Mouse (Mus musculus) intestine, embryonic 15.5 days (tissue): Measurements from ENCODE around the gene Gabarapl2. TPM values are rescaled to one million over a fixed set of nuclear protein-coding genes. Genes with fewer than 3 reads are reported as not detected.
"Not testable (repeated sequence)": the region's sequence is repeated elsewhere in the genome, so short reads cannot be mapped to it uniquely, and the experiment has no call there.

ENCODE experiments used
- ATAC-seq: fragments of 200-750 bp; cut with Nextera tagmentation; 2 replicates; pipeline ENCODE4 v1.8.0; 2017; ENCODE audit warnings: moderate TSS enrichment, moderate library complexity
- H3K27ac ChIP-seq: fragments of 300-500 bp; sonication (generic); 2 replicates; pipeline ENCODE4 v1.5.1; 2015; ENCODE audit warnings: mild to moderate bottlenecking, inconsistent platforms
- H3K27me3 ChIP-seq: fragments of 300-500 bp; sonication (generic); replicated peaks from 2 replicates; pipeline ENCODE4 v1.6.1; 2015; ENCODE audit warnings: inconsistent platforms
- H3K36me3 ChIP-seq: fragments of 300-500 bp; sonication (generic); 2 replicates; pipeline ENCODE4 v1.6.1; 2015; ENCODE audit warnings: inconsistent platforms
- H3K4me1 ChIP-seq: fragments of 300-500 bp; sonication (generic); replicated peaks from 2 replicates; pipeline ENCODE4 v1.6.1; 2015; ENCODE audit warnings: inconsistent platforms
- H3K4me2 ChIP-seq: fragments of 300-500 bp; sonication (generic); replicated peaks from 2 replicates; pipeline ENCODE4 v1.6.1; 2015; ENCODE audit warnings: mild to moderate bottlenecking, inconsistent platforms
- H3K4me3 ChIP-seq: fragments of 300-500 bp; sonication (generic); replicated peaks from 2 replicates; pipeline ENCODE4 v1.5.1; 2015; ENCODE audit warnings: inconsistent platforms
- H3K9ac ChIP-seq: fragments of 300-500 bp; sonication (generic); 2 replicates; pipeline ENCODE4 v1.6.1; 2015; ENCODE audit warnings: inconsistent platforms
- H3K9me3 ChIP-seq: fragments of 300-500 bp; sonication (generic); 2 replicates; pipeline ENCODE4 v1.6.1; 2016; ENCODE audit warnings: inconsistent platforms
- WGBS: fragments of 180-500 bp; shearing (Covaris S2); methylation state at CpG from one replicate; pipeline ENCODE4 v1.1.7; 2015; 5-methylcytosine and 5-hydroxymethylcytosine counted together
- polyA plus RNA-seq: library from polyadenylated mRNA; unstranded; fragments of >200 nt; fragmentation: Nextera tagmentation; extraction: Ambion mirVana; gene quantifications from 2 replicates; pipeline ENCODE4 v1.2.1, GENCODE M21; 2015

Gene Gabarapl2
- polyA plus RNA-seq, 1 experiment from 2014 or later = 215 TPM

- Histone ChIP-seq H3K4me3 (no peak overlapping the region), H3K9ac (no peak overlapping the region), H3K27me3 (no peaks in the 10 kb centered on the region), H3K27ac (no peak overlapping the region), H3K4me2 (no peak overlapping the region), H3K9me3 (no peaks in the 10 kb centered on the region), H3K4me1 (no peaks in the 10 kb centered on the region), H3K36me3 (no peaks in the 10 kb centered on the region)
- ATAC-seq = no peak
- WGBS = 88% methylated on average over 2 of the region's 2 CpGs
Measured at GRCm38 (mm10) chr8:111919663-111920062, 20.8 kb upstream of the Gabarapl2 start.

- Histone ChIP-seq H3K36me3 (no peaks in the 10 kb centered on the region), H3K9me3 (no peaks in the 10 kb centered on the region), H3K27ac (no peak overlapping the region), H3K4me1 (no peaks in the 10 kb centered on the region), H3K27me3 (no peaks in the 10 kb centered on the region), H3K9ac (no peak overlapping the region), H3K4me2 (no peak overlapping the region), H3K4me3 (no peak overlapping the region)
- WGBS = 76% methylated on average over 4 of the region's 4 CpGs
- ATAC-seq = no peak
Measured at GRCm38 (mm10) chr8:111920971-111921370, 19.5 kb upstream of the Gabarapl2 start.

GRCm38 (mm10) chr8:111923383-111923804, 17.1 kb upstream of the Gabarapl2 start:
- no peak overlapping the region for H3K9ac ChIP-seq
- no peaks in the 10 kb centered on the region for H3K27me3 ChIP-seq
- no peaks in the 10 kb centered on the region for H3K9me3 ChIP-seq
- no peak overlapping the region for H3K27ac ChIP-seq
- H3K4me2 ChIP-seq = no peak overlapping the region
- H3K4me1 ChIP-seq = no peaks in the 10 kb centered on the region
- no peak overlapping the region for H3K4me3 ChIP-seq
- peak; percentile 46; the same call in 1 of the 2 replicates for ATAC-seq
- 32% methylated on average over 10 of the region's 10 CpGs for WGBS
- H3K36me3 ChIP-seq = no peaks in the 10 kb centered on the region

DNA sequence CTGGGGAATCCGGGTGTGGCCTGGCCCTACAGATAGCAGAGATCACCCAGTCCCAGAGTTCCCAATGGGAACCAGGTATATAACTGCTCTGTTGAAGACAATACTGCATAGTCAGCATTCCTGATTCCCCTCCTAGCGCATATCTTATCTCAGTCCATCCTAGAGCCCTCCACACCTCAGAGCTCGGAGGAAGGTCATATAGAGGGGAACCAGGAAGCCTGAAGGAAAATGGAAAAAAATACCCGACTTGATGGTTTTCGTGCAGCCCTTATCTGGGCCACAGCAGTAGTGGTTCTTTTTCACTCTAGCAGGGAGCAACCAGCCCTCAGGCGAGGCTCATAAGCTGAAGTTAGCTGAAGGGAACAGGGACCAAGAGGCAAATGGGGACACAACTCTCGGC, 15.5 kb upstream of the Gabarapl2 start:
- H3K27ac ChIP-seq = no peak overlapping the region
- H3K9ac ChIP-seq = no peak overlapping the region
- 61% methylated on average over 7 of the region's 7 CpGs for WGBS
- no peak overlapping the region for H3K4me2 ChIP-seq
- no peaks in the 10 kb centered on the region for H3K4me1 ChIP-seq
- peak; percentile 76 for ATAC-seq
- no peaks in the 10 kb centered on the region for H3K36me3 ChIP-seq
- no peak overlapping the region for H3K4me3 ChIP-seq
- H3K9me3 ChIP-seq = no peaks in the 10 kb centered on the region
- H3K27me3 ChIP-seq = no peaks in the 10 kb centered on the region

DNA sequence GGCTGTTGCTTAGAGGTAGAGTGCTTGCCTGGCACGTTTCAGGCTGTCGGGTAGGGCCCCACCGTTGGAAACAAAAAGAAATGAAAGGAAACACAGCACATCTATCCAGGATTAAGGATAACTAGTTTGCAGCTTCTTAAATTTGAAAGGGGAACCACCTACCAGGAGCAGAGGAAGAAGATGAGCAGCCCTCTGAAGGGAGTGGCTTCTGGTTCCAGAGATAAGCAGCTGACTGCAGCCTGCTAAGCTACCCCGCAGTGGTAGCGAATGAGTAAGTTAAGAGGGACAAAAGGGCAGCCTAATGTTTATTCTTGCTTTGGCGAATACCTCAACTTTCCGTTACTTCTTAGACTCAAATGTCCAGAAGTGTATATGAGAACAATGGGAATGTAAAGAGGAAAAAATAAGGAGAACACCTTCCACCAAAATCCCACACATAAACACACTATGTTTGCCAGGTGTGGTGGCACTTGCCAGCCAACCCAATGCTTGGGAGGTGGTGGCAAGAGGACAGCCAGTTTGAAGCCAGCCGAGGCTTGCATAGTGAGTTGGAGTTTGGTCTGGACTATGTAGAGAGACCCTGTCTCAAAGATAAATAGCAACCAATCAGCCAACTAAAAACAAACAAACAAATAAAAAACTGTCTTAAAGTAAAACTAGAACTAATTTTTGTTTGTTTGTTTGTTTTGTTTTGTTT, 10.7 kb upstream of the Gabarapl2 start:
- H3K4me1 ChIP-seq = peaks cover 13% of the 10 kb centered on the region
- ATAC-seq = no peak
- H3K27me3 ChIP-seq = no peaks in the 10 kb centered on the region
- 55% methylated on average over 8 of the region's 8 CpGs for WGBS
- H3K9me3 ChIP-seq = no peaks in the 10 kb centered on the region
- H3K4me3 ChIP-seq = no peak overlapping the region
- no peak overlapping the region for H3K9ac ChIP-seq
- no peak overlapping the region for H3K27ac ChIP-seq
- no peak overlapping the region for H3K4me2 ChIP-seq
- H3K36me3 ChIP-seq = no peaks in the 10 kb centered on the region

GRCm38 (mm10) chr8:111931721-111932120, 8.8 kb upstream of the Gabarapl2 start:
- Histone ChIP-seq H3K9me3 (no peaks in the 10 kb centered on the region), H3K36me3 (no peaks in the 10 kb centered on the region)
- WGBS = 71% methylated on average over 16 of the region's 16 CpGs

DNA sequence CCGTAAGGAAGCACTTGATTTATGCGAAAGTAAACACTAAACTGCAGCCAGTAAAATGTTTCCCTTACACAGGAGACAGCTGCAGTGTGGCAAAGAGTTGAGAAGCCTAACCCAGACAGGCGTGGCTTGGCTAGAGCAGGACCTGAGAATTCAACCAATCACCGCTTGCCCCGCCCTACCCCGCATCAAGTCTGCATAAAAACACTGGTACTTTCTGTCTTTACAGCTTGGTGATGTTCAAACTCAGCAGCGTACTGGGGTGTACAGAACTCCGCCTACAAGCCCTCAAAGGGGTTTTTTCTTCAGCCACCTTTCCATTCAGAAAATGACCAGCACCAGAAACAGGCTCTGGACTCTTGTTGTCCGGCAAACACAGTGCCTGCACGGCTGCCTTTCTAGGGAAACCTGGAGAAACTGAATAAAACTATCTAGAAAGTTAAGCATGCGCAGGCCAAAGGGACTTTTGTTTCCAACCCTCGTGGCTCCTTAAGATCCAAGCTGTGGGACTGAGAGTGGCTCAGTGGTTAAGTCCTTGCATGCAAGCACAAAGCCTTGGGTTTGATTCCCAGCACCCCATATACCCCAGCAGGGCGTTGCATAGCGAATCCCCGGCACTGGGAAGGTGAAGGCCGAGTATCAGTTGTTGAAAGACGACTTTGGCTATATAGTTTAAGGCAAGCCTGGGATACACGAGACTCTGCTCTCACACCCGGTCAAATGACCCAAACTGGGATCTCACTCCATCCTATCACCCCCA, 7.7 kb upstream of the Gabarapl2 start:
- 23% methylated on average over 19 of the region's 19 CpGs for WGBS
- peak overlapping the region; percentile 97 for H3K4me2 ChIP-seq
- H3K27me3 ChIP-seq = no peaks in the 10 kb centered on the region
- peak overlapping the region; percentile 57 for H3K27ac ChIP-seq
- H3K9me3 ChIP-seq = no peaks in the 10 kb centered on the region
- peaks cover 13% of the 10 kb centered on the region for H3K4me1 ChIP-seq
- peak overlapping the region; percentile 70 for H3K9ac ChIP-seq
- H3K36me3 ChIP-seq = no peaks in the 10 kb centered on the region
- H3K4me3 ChIP-seq = peak overlapping the region; percentile 77
- peak; percentile 75 for ATAC-seq

More at GRCm38 (mm10) chr8:111931721-111932120, 8.8 kb upstream of the Gabarapl2 start:
- no peak overlapping the region for H3K4me3 ChIP-seq
- H3K27me3 ChIP-seq = no peaks in the 10 kb centered on the region
- peaks cover 13% of the 10 kb centered on the region for H3K4me1 ChIP-seq
- no peak overlapping the region for H3K9ac ChIP-seq
- H3K27ac ChIP-seq = no peak overlapping the region
- no peak overlapping the region for H3K4me2 ChIP-seq
- ATAC-seq = no peak

DNA sequence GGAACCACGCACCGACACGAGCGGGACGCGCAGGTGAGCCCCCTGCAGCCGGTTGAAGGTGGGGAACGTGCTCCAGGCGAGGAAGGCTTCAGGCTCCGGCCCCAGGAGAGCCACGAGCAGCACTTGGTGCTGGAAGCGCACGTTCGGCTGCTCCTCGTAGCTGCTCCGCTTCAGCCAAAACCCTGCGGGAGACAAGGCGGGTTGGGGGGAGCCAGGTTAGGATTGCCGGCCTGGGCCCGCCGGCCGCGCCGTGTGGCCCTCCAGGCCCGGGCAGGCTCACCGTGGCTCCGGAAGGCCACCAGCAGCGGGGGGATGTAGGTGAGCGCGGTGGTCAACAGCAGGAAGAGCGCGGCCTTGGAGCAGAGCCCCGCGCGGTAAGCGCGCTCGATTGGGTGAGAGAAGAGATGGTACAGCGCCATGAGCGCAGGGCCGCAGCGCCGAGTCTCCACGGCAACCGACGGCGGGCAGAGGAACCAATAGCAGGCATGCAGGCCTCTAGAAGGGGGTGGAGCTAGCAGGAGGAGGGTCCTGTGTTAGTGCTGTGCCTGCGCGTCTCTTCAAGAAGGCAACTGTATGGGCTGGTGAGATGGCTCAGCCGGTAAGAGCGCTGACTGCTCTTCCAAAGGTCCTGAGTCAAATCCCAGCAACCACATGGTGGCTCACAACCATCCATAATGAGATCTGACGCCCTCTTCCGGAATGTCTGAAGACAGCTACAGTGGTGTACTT, 7.0 kb upstream of the Gabarapl2 start, which contains the start of gene Tmem231:
TSS of gene Tmem231 (minus strand) at position 534 of the 729 bp plus-strand sequence.
- H3K9me3 ChIP-seq = no peaks in the 10 kb centered on the region
- WGBS = under 1% methylated on average over 53 of the region's 53 CpGs
- H3K4me3 ChIP-seq = peak within 1 kb of the TSS; percentile 77
- ATAC-seq = peak; percentile 99
- peak within 1 kb of the TSS; percentile 70 for H3K9ac ChIP-seq
- no peaks in the 10 kb centered on the region for H3K36me3 ChIP-seq
- H3K27ac ChIP-seq = peak within 1 kb of the TSS; percentile 57
- H3K4me1 ChIP-seq = peaks cover 13% of the 10 kb centered on the region
- no peaks in the 10 kb centered on the region for H3K27me3 ChIP-seq
- peak within 1 kb of the TSS; percentile 97 for H3K4me2 ChIP-seq

DNA sequence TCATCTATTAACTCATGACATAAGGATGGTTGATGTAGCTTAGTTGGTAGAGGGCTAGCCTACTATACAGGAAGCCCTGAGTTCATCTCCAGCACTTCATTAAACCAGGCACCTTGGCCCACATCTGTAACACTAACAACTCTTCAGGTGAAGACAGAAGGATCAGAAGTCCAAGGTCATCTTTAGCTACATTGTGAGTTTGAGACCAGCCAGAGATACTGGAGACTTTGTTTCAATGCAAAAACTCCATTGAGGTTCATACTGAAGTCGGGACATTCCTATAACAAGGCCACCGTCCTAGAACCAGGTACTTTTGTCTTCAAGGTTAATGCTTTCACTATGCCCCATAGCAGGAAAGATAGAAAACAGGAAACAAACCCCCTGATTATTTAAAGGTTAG, 6.3 kb upstream of the Gabarapl2 start:
- no peak for ATAC-seq
- WGBS = 85% methylated on average over 2 of the region's 2 CpGs
- H3K9me3 ChIP-seq = no peaks in the 10 kb centered on the region
- H3K4me1 ChIP-seq = peaks cover 13% of the 10 kb centered on the region
- no peak overlapping the region for H3K9ac ChIP-seq
- H3K27me3 ChIP-seq = no peaks in the 10 kb centered on the region
- peak overlapping the region; percentile 97; the same call in 1 of the 2 replicates for H3K4me2 ChIP-seq
- no peaks in the 10 kb centered on the region for H3K36me3 ChIP-seq
- H3K4me3 ChIP-seq = no peak overlapping the region
- no peak overlapping the region for H3K27ac ChIP-seq

- 69% methylated on average over 3 of the region's 3 CpGs for WGBS
- no peak for ATAC-seq
- Histone ChIP-seq H3K9me3 (no peaks in the 10 kb centered on the region), H3K27me3 (no peaks in the 10 kb centered on the region), H3K4me2 (no peak overlapping the region), H3K27ac (no peak overlapping the region), H3K4me3 (no peak overlapping the region), H3K9ac (no peak overlapping the region), H3K4me1 (peaks cover 22% of the 10 kb centered on the region), H3K36me3 (no peaks in the 10 kb centered on the region)
Measured at GRCm38 (mm10) chr8:111937184-111937583, 3.3 kb upstream of the Gabarapl2 start.

DNA sequence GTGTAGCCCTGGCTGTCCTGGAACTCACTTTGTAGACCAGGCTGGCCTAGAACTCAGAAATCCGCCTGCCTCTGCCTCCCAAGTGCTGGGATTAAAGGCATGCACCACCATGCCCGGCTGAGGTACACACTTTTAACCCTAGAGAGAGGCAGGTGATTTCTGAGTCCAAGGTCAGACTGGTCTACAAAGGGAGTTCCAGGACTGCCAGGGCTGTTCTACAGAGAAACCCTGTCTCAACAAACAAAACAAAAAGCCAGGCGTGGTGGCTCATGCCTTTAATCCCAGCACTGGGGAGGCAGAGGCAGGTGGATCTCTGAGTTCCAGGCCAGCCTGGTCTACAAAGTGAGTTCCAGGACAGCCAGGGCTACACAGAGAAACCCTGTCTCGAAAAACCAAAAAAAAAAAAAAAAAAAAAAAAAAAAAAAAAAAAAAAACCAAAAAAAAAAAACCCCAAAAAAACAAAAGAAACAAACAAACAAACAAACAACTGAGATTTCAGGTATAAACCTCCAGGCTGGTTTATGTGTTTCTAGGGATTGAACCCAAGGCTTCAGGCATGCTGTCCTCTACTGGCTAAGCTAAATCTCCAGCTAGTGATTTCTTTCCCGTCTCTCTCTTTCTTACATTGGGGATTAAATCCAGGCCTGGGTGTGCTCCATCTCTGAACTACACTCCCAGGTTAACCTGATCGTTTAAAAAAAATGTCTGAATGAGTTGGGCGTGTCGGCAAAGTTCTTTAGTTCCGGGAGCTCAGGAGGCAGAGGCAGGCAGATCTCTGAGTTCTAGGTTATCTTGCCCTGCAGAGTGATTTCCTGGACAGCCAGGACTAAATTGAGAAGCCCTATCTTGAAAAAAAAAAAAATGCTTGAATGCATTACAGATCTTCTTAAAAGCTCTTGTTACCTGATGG, 2.2 kb upstream of the Gabarapl2 start:
- H3K27ac ChIP-seq, H3K9ac ChIP-seq, ATAC-seq, H3K4me3 ChIP-seq, H3K27me3 ChIP-seq, H3K4me2 ChIP-seq, H3K9me3 ChIP-seq, H3K36me3 ChIP-seq: not testable (repeated sequence)
- 91% methylated on average over 9 of the region's 9 CpGs for WGBS
- H3K4me1 ChIP-seq = peaks cover 12% of the 10 kb centered on the region
